Mouse (Mus musculus) limb, embryonic 11.5 days (tissue): Measurements from ENCODE around the gene Skp1a. TPM values are rescaled to one million over a fixed set of nuclear protein-coding genes. Genes with fewer than 3 reads are reported as not detected.

Source experiments
- ATAC-seq: fragments of 200-750 bp; cut with Nextera tagmentation; 2 replicates; pipeline ENCODE4 v1.8.0; 2017; ENCODE audit warnings: low read depth; ENCODE audit not compliant: insufficient number of reproducible peaks, low FRiP score, low TSS enrichment
- DNase-seq: peaks from one replicate; pipeline ENCODE4 v3.0.0-alpha.2; 2015; ENCODE audit warnings: low spot score
- H3K27ac ChIP-seq: fragments of 300-500 bp; sonication (generic); replicated peaks from 2 replicates; pipeline ENCODE4 v1.5.1; 2014; ENCODE audit warnings: low read depth, mild to moderate bottlenecking, low read length
- H3K27me3 ChIP-seq: fragments of 300-500 bp; sonication (generic); 2 replicates; pipeline ENCODE4 v1.6.1; 2014; ENCODE audit warnings: mild to moderate bottlenecking, low read length, mixed read lengths; ENCODE audit not compliant: control insufficient read depth, insufficient read depth
- H3K36me3 ChIP-seq: fragments of 300-500 bp; sonication (generic); 2 replicates; pipeline ENCODE4 v1.6.1; 2014; ENCODE audit warnings: mild to moderate bottlenecking, low read length, moderate library complexity, mixed read lengths; ENCODE audit not compliant: control insufficient read depth, insufficient read depth
- H3K4me1 ChIP-seq: fragments of 300-500 bp; sonication (generic); 2 replicates; pipeline ENCODE4 v1.6.1; 2014; ENCODE audit warnings: low read length, mixed read lengths; ENCODE audit not compliant: control insufficient read depth, insufficient read depth
- H3K4me2 ChIP-seq: fragments of 300-500 bp; sonication (generic); 2 replicates; pipeline ENCODE4 v1.6.1; 2014; ENCODE audit warnings: low read depth, mild to moderate bottlenecking, moderate library complexity; ENCODE audit not compliant: severe bottlenecking
- H3K4me3 ChIP-seq: fragments of 300-500 bp; sonication (generic); 2 replicates; pipeline ENCODE4 v1.5.1; 2014; ENCODE audit warnings: low read depth, low read length
- H3K9ac ChIP-seq: fragments of 300-500 bp; sonication (generic); 2 replicates; pipeline ENCODE4 v1.6.1; 2014; ENCODE audit warnings: mild to moderate bottlenecking, low read length
- H3K9me3 ChIP-seq: fragments of 300-500 bp; sonication (generic); 2 replicates; pipeline ENCODE4 v1.6.1; 2016; ENCODE audit warnings: low read length; ENCODE audit not compliant: control insufficient read depth
- WGBS: fragments of 180-500 bp; shearing (Covaris S2); extraction: QIAGEN DNeasy Blood & Tissue Kit; methylation state at CpG from one replicate; pipeline ENCODE4 v1.1.7; 2014; 5-methylcytosine and 5-hydroxymethylcytosine counted together
- polyA plus RNA-seq: library from polyadenylated mRNA; unstranded; fragments of >200 nt; fragmentation: Nextera tagmentation; extraction: Ambion mirVana; gene quantifications from 2 replicates; pipeline ENCODE4 v1.2.1, GENCODE M21; 2014

Skp1a gene
- polyA plus RNA-seq, 1 experiment from 2014 or later = 1,008 TPM

GRCm38 (mm10) chr11:52278164-52278563 is 46.4 kb downstream of the Skp1a start:
- ATAC-seq = no peak
- DNase-seq = no peak
- H3K36me3 ChIP-seq = no peaks in the 10 kb centered on the region
- no peaks in the 10 kb centered on the region for H3K9me3 ChIP-seq
- no peak overlapping the region for H3K4me2 ChIP-seq
- no peaks in the 10 kb centered on the region for H3K27me3 ChIP-seq
- no peak overlapping the region for H3K27ac ChIP-seq
- H3K9ac ChIP-seq = no peak overlapping the region
- WGBS = 85% methylated on average over 3 of the region's 3 CpGs
- peaks cover 9% of the 10 kb centered on the region; the same call in 1 of the 2 replicates for H3K4me1 ChIP-seq
- no peak overlapping the region for H3K4me3 ChIP-seq

- Histone ChIP-seq H3K9me3 (no peaks in the 10 kb centered on the region), H3K9ac (no peak overlapping the region), H3K4me2 (no peak overlapping the region), H3K4me1 (peaks cover 10% of the 10 kb centered on the region), H3K4me3 (no peak overlapping the region), H3K27me3 (peaks cover 3% of the 10 kb centered on the region; the same call in 1 of the 2 replicates), H3K36me3 (no peaks in the 10 kb centered on the region), H3K27ac (no peak overlapping the region)
- DNase-seq (no peak), ATAC-seq (no peak)
- 95% methylated on average over 6 of the region's 6 CpGs for WGBS
Measured at GRCm38 (mm10) chr11:52278991-52279390, 47.2 kb downstream of the Skp1a start.

- WGBS = over 99% methylated on average over 8 of the region's 8 CpGs
- peaks cover 17% of the 10 kb centered on the region for H3K4me1 ChIP-seq
- H3K9me3 ChIP-seq = no peaks in the 10 kb centered on the region
- no peak overlapping the region for H3K4me3 ChIP-seq
- peaks cover 3% of the 10 kb centered on the region; the same call in 1 of the 2 replicates for H3K27me3 ChIP-seq
- no peaks in the 10 kb centered on the region for H3K36me3 ChIP-seq
- no peak for ATAC-seq
- no peak overlapping the region for H3K27ac ChIP-seq
- H3K4me2 ChIP-seq = no peak overlapping the region
- DNase-seq = no peak
- no peak overlapping the region for H3K9ac ChIP-seq
Measured at GRCm38 (mm10) chr11:52279611-52280145, 47.9 kb downstream of the Skp1a start.

- 90% methylated on average over 11 of the region's 11 CpGs for WGBS
- H3K9ac ChIP-seq = no peak overlapping the region
- H3K9me3 ChIP-seq = no peaks in the 10 kb centered on the region
- ATAC-seq (no peak), DNase-seq (no peak)
- no peak overlapping the region for H3K27ac ChIP-seq
- no peaks in the 10 kb centered on the region for H3K36me3 ChIP-seq
- peaks cover 18% of the 10 kb centered on the region for H3K4me1 ChIP-seq
- no peak overlapping the region for H3K4me2 ChIP-seq
- H3K27me3 ChIP-seq = peaks cover 6% of the 10 kb centered on the region; the same call in 1 of the 2 replicates
- no peak overlapping the region for H3K4me3 ChIP-seq
Measured at GRCm38 (mm10) chr11:52280566-52281455, 49.0 kb downstream of the Skp1a start.

- Histone ChIP-seq H3K27me3 (peaks cover 6% of the 10 kb centered on the region; the same call in 1 of the 2 replicates), H3K4me3 (peak overlapping the region; percentile 58), H3K36me3 (no peaks in the 10 kb centered on the region), H3K9ac (no peak overlapping the region), H3K4me1 (peaks cover 23% of the 10 kb centered on the region), H3K9me3 (no peaks in the 10 kb centered on the region), H3K4me2 (peak overlapping the region; percentile 97), H3K27ac (no peak overlapping the region; the same call in 1 of the 2 replicates)
- 68% methylated on average over 19 of the region's 19 CpGs for WGBS
- DNase-seq (no peak), ATAC-seq (no peak)
Measured at GRCm38 (mm10) chr11:52281568-52282328, 50.0 kb downstream of the Skp1a start.

- H3K4me2 ChIP-seq = peak overlapping the region; percentile 97
- under 1% methylated on average over 19 of the region's 19 CpGs for WGBS
- peak; percentile 54 for DNase-seq
- no peaks in the 10 kb centered on the region for H3K36me3 ChIP-seq
- peak overlapping the region; percentile 58 for H3K4me3 ChIP-seq
- H3K27me3 ChIP-seq = peaks cover 6% of the 10 kb centered on the region; the same call in 1 of the 2 replicates
- ATAC-seq = no peak
- H3K9me3 ChIP-seq = no peaks in the 10 kb centered on the region
- no peak overlapping the region for H3K27ac ChIP-seq
- H3K9ac ChIP-seq = peak overlapping the region; percentile 64
- H3K4me1 ChIP-seq = peaks cover 29% of the 10 kb centered on the region
Measured at GRCm38 (mm10) chr11:52282420-52282773, 50.6 kb downstream of the Skp1a start.

- peak; percentile 86 for DNase-seq
- peak within 1 kb of the TSS; percentile 58 for H3K4me3 ChIP-seq
- H3K4me1 ChIP-seq = peaks cover 29% of the 10 kb centered on the region
- under 1% methylated on average over 96 of the region's 97 CpGs for WGBS
- peak within 1 kb of the TSS; percentile 97 for H3K4me2 ChIP-seq
- no peaks in the 10 kb centered on the region for H3K9me3 ChIP-seq
- H3K27ac ChIP-seq = no peak within 1 kb of the TSS; the same call in 1 of the 2 replicates
- peak within 1 kb of the TSS; percentile 64 for H3K9ac ChIP-seq
- peaks cover 6% of the 10 kb centered on the region; the same call in 1 of the 2 replicates for H3K27me3 ChIP-seq
- peak; percentile 40; the same call in 1 of the 2 replicates for ATAC-seq
- H3K36me3 ChIP-seq = no peaks in the 10 kb centered on the region
Measured at GRCm38 (mm10) chr11:52282774-52283595, 51.2 kb downstream of the Skp1a start, which contains the start of gene Tcf7. Gene Tcf7, minus strand, starts transcription at chr11:52283014.
